Mouse (Mus musculus) limb, embryonic 10.5 days (tissue): ENCODE data around the gene Smoc1. TPM values are rescaled to one million over a fixed set of nuclear protein-coding genes. Genes with fewer than 3 reads are reported as not detected.

Source experiments
- DNase-seq: peaks from one replicate; pipeline ENCODE4 v3.0.0-alpha.2; 2017; ENCODE audit warnings: low spot score
- H3K27ac ChIP-seq: fragments of 300-500 bp; sonication (generic); 2 replicates; pipeline ENCODE4 v1.5.1; 2016; ENCODE audit warnings: mild to moderate bottlenecking
- H3K27me3 ChIP-seq: fragments of 300-500 bp; sonication (generic); 2 replicates; pipeline ENCODE4 v1.6.1; 2016; ENCODE audit warnings: low read depth, mild to moderate bottlenecking; ENCODE audit not compliant: poor library complexity, severe bottlenecking
- H3K36me3 ChIP-seq: fragments of 300-500 bp; sonication (generic); 2 replicates; pipeline ENCODE4 v1.6.1; 2016; ENCODE audit warnings: mild to moderate bottlenecking, moderate library complexity
- H3K4me1 ChIP-seq: fragments of 300-500 bp; sonication (generic); 2 replicates; pipeline ENCODE4 v1.6.1; 2016
- H3K4me3 ChIP-seq: fragments of 300-500 bp; sonication (generic); 2 replicates; pipeline ENCODE4 v1.5.1; 2016; ENCODE audit warnings: mild to moderate bottlenecking, moderate library complexity
- H3K9me3 ChIP-seq: fragments of 300-500 bp; sonication (generic); replicated peaks from 2 replicates; pipeline ENCODE4 v1.6.1; 2016; ENCODE audit warnings: mild to moderate bottlenecking
- WGBS: fragments of 180-500 bp; shearing (Covaris S2); methylation state at CpG from one replicate; pipeline ENCODE4 v1.1.7; 2016; 5-methylcytosine and 5-hydroxymethylcytosine counted together
- polyA plus RNA-seq: library from polyadenylated mRNA; unstranded; fragments of >200 nt; fragmentation: Nextera tagmentation; extraction: Ambion mirVana; gene quantifications from 2 replicates; pipeline ENCODE4 v1.2.1, GENCODE M21; 2016

Gene Smoc1
- polyA plus RNA-seq, 1 experiment from 2014 or later, result 24.2 TPM

DNA sequence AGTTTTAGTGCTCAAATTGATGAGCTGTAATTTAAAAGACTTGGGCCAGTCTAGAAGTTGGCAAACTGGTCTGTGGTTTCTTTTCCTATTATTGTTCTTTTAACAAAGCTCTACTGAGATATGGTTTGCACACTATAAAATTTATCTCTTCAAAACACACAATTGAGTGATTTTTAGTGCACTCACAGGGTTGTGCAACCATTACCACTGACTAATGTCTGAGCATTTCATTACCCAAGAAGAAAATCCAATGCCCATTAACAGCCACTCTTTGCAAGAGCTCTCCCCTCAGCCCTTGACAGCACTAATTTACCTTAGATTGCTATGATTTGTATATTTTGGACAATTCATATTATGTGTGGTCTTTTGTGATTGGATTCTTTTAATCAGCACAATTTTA, 97.2 kb downstream of the Smoc1 start:
- no peak overlapping the region for H3K4me3 ChIP-seq
- H3K9me3 ChIP-seq, result no peaks in the 10 kb centered on the region
- H3K27ac ChIP-seq, result no peak overlapping the region
- no peak for DNase-seq
- no peaks in the 10 kb centered on the region for H3K27me3 ChIP-seq
- no peaks in the 10 kb centered on the region for H3K4me1 ChIP-seq
- H3K36me3 ChIP-seq, result no peaks in the 10 kb centered on the region

DNA sequence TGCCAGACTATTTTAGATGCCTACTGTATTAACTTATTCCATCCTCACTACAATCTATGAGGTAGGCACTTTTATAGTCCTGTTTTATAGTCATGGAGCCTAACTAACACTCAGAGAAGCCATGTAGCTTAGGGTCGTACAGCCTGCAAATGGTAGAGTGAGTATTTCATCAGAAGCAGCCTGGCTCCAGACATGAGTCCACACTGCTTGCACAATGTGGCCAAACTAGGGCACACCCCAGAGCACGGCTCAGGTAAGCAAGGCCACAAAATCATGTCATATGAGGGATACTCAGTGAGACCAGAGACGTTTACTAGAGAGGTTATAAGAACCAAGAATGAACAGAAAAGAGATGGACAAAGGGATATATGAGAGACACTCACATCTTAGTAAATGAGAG, 100.2 kb downstream of the Smoc1 start:
- H3K4me1 ChIP-seq, result no peaks in the 10 kb centered on the region
- whole genome bisulfite sequencing, result 91% methylated on average over 3 of the region's 3 CpGs
- H3K27me3 ChIP-seq, result no peaks in the 10 kb centered on the region
- DNase-seq, result no peak
- H3K27ac ChIP-seq, result no peak overlapping the region
- H3K9me3 ChIP-seq, result no peaks in the 10 kb centered on the region
- no peaks in the 10 kb centered on the region for H3K36me3 ChIP-seq
- no peak overlapping the region for H3K4me3 ChIP-seq

DNA sequence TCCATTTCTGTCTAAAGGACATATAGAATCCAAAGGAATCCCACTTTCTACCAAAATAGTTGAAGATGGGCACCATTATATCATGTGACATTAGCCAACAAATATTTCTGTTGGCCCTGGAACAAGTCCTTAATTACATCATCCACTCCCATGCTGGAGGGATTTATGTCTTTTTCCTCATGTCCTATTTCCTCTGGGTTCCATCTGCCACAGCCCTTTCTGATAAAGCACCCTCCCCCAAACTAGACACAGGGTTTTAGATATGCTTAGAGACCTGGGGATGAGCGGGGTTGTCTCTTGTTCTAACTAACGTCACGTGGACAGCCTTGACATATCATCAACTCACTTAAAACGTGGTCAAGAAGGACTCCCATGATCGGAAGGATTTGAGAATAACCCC, 102.1 kb downstream of the Smoc1 start:
- no peaks in the 10 kb centered on the region for H3K27me3 ChIP-seq
- H3K4me3 ChIP-seq, result no peak overlapping the region
- H3K27ac ChIP-seq, result no peak overlapping the region
- no peaks in the 10 kb centered on the region for H3K9me3 ChIP-seq
- WGBS, result 91% methylated on average over 5 of the region's 5 CpGs
- DNase-seq, result no peak
- H3K36me3 ChIP-seq, result no peaks in the 10 kb centered on the region
- peaks cover 11% of the 10 kb centered on the region for H3K4me1 ChIP-seq

DNA sequence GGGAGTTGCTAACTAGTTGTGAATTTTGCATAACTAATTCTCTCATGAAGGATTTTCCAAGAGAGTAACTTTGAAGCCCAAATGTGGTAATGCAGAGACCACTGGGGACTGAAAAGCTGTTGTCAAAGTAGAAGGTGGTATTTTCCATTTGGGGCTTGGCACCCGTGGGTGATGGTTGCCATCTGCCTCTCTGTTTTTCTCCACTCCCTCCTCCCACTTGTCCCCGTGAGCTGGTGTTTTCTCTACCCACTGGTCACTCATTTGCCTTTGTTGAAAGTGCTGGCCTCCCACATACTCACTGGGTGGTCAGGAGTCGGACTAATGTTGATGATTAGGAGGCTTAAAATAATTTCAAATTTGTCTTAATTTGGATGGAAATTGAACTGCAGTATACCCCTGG, 104.1 kb downstream of the Smoc1 start:
- no peaks in the 10 kb centered on the region for H3K36me3 ChIP-seq
- H3K27me3 ChIP-seq, result no peaks in the 10 kb centered on the region
- H3K4me1 ChIP-seq, result peaks cover 19% of the 10 kb centered on the region
- 49% methylated on average over 3 of the region's 3 CpGs for whole genome bisulfite sequencing
- no peak overlapping the region for H3K27ac ChIP-seq
- no peak overlapping the region for H3K4me3 ChIP-seq
- H3K9me3 ChIP-seq, result no peaks in the 10 kb centered on the region
- DNase-seq, result no peak

DNA sequence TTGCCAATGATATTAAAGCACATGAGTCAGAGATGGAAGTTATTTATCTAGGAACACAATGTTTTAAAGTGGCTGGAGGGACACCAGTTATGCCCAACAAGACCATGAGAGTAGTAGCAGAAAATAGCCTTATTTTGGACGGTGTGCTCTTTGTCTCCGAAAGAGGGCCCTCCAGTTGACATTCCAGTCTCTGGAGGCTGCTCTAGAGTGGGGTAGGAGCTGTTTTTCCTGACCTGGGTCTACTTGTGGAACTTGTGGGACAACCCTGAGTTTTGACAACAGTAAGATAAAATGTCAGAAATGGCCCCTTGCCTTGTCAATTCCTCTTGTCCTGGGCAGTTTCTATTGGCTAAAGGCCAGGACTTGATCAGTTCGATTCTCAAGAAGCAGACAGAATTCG, 104.5 kb downstream of the Smoc1 start:
- Histone ChIP-seq H3K9me3 (no peaks in the 10 kb centered on the region), H3K4me3 (no peak overlapping the region), H3K4me1 (peaks cover 19% of the 10 kb centered on the region), H3K27me3 (no peaks in the 10 kb centered on the region), H3K27ac (no peak overlapping the region), H3K36me3 (no peaks in the 10 kb centered on the region)
- 83% methylated on average over 4 of the region's 4 CpGs for WGBS
- no peak for DNase-seq

DNA sequence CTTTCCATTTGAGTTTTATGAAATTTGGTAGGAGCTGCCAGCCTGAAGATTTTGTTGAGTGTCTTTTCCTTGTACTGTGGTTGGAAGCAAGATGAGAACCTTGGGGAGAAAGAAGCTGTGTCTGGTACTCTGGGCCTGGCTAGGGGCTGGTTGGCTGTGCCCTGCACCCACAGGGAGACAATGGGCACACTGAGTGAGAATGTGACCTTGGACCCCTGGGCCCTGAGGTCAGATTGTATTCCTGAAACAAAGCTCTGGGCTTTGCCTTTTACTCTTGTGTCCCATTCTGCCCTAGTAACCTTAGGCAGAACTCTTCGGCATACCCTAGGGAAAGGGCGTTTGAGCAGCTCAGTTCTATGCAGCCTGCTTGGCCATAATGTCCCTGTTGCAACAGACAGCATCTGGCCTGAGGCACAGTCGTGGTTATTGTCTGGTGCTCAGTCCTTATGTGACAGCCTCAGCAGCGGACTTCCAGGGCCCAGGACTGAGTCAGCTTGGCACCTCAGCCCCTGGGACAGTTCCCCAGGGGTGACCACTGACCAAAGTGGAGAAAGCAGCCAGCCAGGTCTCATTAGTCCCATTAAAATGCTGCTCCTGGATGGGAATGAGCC, 106.6 kb downstream of the Smoc1 start:
- no peak for DNase-seq
- Histone ChIP-seq H3K4me3 (no peak overlapping the region), H3K4me1 (peaks cover 22% of the 10 kb centered on the region), H3K27me3 (no peaks in the 10 kb centered on the region), H3K9me3 (no peaks in the 10 kb centered on the region), H3K36me3 (peaks cover 6% of the 10 kb centered on the region), H3K27ac (no peak overlapping the region)
- 62% methylated on average over 4 of the region's 4 CpGs for WGBS

DNA sequence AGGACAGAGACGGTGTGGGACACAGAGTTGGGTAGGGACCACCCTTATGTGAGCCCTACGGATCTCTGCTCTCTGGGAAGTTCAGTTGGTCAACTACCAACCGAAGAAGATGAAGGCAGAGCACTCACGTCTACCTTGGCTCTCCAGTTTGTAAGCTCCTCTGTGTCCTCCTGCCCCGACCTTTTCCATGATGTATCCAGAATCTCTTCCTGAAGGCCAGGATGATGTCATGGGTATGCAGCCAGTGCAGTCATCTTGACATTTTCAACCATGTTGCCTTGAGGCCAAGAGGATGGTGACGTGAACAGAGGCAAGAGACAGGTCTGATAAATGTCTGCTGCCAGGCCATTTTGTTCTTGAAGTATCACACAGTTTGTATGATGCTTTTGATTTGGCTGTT, 111.6 kb downstream of the Smoc1 start:
- H3K4me3 ChIP-seq, result no peak overlapping the region
- H3K9me3 ChIP-seq, result no peaks in the 10 kb centered on the region
- no peak for DNase-seq
- H3K36me3 ChIP-seq, result peaks cover 17% of the 10 kb centered on the region
- H3K4me1 ChIP-seq, result peaks cover 54% of the 10 kb centered on the region
- no peak overlapping the region for H3K27ac ChIP-seq
- no peaks in the 10 kb centered on the region for H3K27me3 ChIP-seq
- WGBS, result 95% methylated on average over 6 of the region's 6 CpGs

DNA sequence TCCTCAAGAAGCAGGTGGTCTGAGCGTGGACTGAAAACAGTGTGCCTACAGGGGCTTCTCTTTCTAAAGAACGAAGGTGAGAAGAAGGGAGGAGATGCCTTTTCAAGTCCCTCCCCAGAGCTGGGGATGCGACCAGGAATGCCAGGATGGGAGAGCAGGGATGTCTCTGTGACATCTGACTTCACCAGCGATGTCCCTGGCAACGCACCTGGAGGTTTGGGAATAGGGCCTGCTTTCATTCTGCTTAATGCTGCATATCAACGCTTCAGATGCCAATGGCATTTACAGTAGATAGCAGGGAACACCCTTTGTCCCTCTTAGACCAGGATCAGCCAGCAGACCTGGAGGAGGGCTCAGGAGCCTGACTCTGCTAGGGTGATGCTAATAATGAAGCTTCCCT, 112.9 kb downstream of the Smoc1 start:
- Histone ChIP-seq H3K9me3 (no peaks in the 10 kb centered on the region), H3K27ac (peak overlapping the region; percentile 36), H3K4me3 (no peak overlapping the region), H3K4me1 (peaks cover 46% of the 10 kb centered on the region), H3K36me3 (peaks cover 17% of the 10 kb centered on the region), H3K27me3 (no peaks in the 10 kb centered on the region)
- no peak for DNase-seq
- WGBS, result 88% methylated on average over 6 of the region's 6 CpGs

DNA sequence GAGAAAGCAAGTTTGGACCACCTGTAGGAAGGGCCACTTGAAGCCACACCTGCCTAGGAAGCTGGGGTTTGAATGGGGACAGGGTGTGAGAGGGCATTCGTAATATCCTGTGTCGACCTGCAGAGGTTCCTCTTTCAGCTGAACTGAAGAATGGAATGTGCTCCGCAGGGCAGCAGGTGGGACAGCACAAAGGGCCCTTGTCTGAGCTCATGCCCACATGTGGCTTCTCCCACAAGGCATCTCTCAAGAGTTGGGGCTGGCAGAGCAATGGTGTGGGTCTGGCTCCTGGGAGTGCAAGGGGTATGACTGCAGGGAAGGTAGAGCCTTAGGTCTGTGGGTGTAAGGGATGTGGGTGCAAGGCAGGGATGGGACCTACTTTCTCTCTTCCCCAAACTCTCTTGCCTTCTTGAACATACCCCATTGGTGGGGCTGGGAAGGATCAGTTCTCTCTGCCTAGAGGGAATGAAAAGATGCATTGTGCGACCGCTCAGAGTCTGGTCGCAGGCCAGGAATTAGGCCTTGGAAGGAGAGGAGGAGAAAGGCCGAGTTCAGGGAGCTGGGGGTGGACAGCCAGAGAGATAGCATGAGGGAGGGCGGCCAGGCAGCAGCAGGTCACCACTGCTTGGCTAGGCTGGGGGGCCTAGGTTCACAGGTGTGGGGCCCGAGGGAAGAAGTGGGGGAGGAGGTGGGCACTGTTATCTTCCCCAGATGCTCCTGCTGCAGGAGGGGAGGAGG, 114.2 kb downstream of the Smoc1 start:
- peaks cover 17% of the 10 kb centered on the region for H3K36me3 ChIP-seq
- H3K9me3 ChIP-seq, result no peaks in the 10 kb centered on the region
- no peaks in the 10 kb centered on the region for H3K27me3 ChIP-seq
- H3K27ac ChIP-seq, result peak overlapping the region; percentile 82
- H3K4me3 ChIP-seq, result no peak overlapping the region
- WGBS, result 33% methylated on average over 9 of the region's 9 CpGs
- H3K4me1 ChIP-seq, result peaks cover 44% of the 10 kb centered on the region
- peak; percentile 52 for DNase-seq

DNA sequence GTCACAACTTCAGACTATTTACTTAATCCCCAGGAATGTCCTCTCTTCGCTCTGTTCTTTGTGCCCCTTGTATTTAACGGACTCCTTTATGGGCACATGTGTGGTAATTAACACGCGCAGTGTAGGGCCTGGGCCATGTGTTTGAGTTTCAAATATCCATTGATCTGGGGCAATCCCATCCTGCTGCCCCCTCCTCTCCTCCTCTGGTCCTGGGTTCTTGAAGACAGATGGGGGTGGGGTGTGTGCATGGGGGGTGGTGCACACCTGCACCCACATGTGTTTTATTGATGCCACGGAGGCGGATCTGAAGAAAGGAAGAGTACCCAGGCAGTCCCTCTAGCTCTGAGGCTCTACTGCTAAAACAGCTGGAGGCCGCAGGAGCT, 114.7 kb downstream of the Smoc1 start:
- Histone ChIP-seq H3K36me3 (peaks cover 17% of the 10 kb centered on the region), H3K4me3 (no peak overlapping the region), H3K27ac (peak overlapping the region; percentile 82), H3K9me3 (no peaks in the 10 kb centered on the region), H3K4me1 (peaks cover 44% of the 10 kb centered on the region), H3K27me3 (no peaks in the 10 kb centered on the region)
- WGBS, result 13% methylated on average over 7 of the region's 7 CpGs
- DNase-seq, result peak; percentile 60

DNA sequence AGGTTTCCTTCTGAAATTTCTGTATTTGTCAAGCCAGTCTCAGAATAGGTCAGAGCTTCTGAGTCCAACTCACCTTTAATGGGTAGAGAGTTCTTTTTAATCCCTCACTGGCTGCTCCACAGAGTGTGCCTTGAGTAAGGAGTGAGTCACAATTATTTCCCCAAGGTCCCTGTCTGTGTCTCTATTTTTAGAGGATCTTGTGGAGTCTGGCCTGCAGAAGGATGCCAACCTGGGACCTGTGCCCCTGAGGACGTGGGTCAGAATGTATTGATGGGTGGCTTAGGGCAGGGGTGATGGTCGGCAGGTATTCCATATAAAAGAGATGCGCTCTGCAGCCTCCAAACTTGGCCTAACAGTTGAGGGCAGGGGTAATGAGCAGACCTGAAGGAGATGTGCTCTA, 115.6 kb downstream of the Smoc1 start:
- Histone ChIP-seq H3K27me3 (no peaks in the 10 kb centered on the region), H3K36me3 (peaks cover 17% of the 10 kb centered on the region), H3K4me3 (no peak overlapping the region), H3K27ac (no peak overlapping the region), H3K9me3 (no peaks in the 10 kb centered on the region), H3K4me1 (peaks cover 43% of the 10 kb centered on the region)
- DNase-seq, result no peak
- WGBS, result 82% methylated on average over 3 of the region's 3 CpGs

DNA sequence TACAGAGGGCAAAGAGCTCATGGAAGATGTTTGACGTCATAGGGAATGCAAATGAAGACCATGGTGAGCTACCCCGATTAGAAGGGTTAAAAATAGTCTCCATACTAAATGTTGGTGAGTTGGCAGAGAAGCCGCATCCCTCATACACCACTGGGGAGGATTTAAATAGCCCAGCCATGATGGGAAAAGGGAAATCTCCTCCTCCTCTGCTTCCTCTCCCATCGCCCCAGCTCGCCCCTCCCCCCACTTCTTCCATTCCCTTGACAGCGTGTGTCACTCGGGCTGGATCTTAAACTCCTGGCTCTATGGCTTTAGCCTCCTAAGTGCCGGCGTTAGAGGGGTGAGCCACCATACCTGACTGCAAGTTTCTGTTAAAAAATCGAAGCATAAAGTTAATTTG, 117.6 kb downstream of the Smoc1 start:
- no peak overlapping the region for H3K4me3 ChIP-seq
- H3K36me3 ChIP-seq, result peaks cover 9% of the 10 kb centered on the region; the same call in 1 of the 2 replicates
- 63% methylated on average over 10 of the region's 10 CpGs for WGBS
- DNase-seq, result no peak
- no peaks in the 10 kb centered on the region for H3K27me3 ChIP-seq
- no peak overlapping the region for H3K27ac ChIP-seq
- no peaks in the 10 kb centered on the region for H3K9me3 ChIP-seq
- H3K4me1 ChIP-seq, result peaks cover 41% of the 10 kb centered on the region

DNA sequence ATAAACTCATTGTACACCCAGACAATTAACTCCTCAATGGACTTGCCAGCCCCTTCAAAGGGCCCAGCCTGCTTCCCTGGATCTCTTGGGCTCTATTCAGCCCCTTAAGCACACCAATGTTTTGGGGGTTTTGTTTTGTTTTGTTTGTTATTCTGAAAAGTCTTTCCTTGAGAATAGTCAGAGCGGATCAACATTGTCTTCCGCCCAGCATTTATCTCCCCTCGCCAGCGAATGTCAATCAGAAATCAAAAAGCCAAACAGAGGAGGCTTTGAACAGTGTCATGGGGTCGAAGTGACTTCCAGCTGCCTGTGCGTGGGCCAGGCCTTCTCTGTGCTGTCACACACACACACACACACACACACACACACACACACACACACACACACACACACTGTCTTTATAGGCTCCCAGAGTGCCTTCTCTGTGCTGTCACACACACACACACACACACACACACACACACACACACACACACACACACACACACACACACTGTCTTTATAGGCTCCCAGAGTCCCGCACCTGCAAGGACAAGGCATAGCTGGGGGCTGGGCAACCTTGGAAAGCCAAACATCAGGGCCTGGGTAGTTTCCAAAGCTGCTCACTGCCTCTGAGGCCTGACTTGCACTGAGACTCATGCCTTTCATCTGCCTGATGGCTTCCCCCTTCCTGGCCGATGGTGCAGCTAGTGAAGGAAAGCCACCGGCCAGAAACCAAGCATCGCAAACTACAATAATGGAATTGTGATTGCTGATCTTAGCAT, 120.0 kb downstream of the Smoc1 start:
- WGBS, result 76% methylated on average over 10 of the region's 10 CpGs
- no peak overlapping the region for H3K27ac ChIP-seq
- H3K27me3 ChIP-seq, result no peaks in the 10 kb centered on the region
- H3K9me3 ChIP-seq, result no peaks in the 10 kb centered on the region
- DNase-seq, result no peak
- H3K4me1 ChIP-seq, result peaks cover 17% of the 10 kb centered on the region
- 0 out of 2 replicates have a peak, but pooled peaks cover 4% of the 10 kb centered on the region for H3K36me3 ChIP-seq
- H3K4me3 ChIP-seq, result no peak overlapping the region
